Comparison of ENCODE assay signal across 31 mouse cellular contexts in the genomic region with DNA sequence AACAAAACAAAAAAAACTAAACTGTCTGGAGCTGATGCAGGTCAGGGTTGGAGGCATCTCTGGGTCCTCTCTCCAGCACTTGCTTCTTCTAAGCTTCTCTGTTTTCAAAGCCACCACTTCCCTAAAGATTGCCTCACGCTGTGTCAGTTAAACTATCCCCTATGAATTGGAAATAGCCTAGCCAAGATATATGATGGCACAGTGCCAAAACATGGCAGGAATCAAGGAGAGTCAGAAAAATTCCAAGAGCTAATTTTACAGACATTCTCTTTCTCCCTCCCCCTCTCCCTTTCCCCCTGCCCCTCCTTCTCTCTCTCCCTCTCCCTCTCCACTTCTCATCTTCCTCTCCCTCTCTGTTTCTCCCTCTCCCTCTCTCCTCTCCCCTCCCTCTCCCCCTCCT.
DNase-seq lines count a peak whose midpoint lies in the region; ATAC-seq and TF ChIP-seq lines count a peak whose summit lies in the region.
"Had no signal": no experiment of that assay in that cellular context is flagged by ENCODE, and none has a peak within 500 bp of the region (broad histone marks: within the 10 kb centered on the region; RNA-seq: fewer than 3 reads in every experiment).

No protein-coding gene starts in this region.

- 32% methylated on average over 1 of the region's 1 CpGs for WGBS in hindbrain, embryonic 12.5 days
- WGBS in hindbrain, embryonic 16.5 days: 15% methylated on average over 1 of the region's 1 CpGs
- whole genome bisulfite sequencing in lung, embryonic 14.5 days: 28% methylated on average over 1 of the region's 1 CpGs
- 6% methylated on average over 1 of the region's 1 CpGs for WGBS in embryonic facial prominence, embryonic 14.5 days

- TF ChIP-seq CTCF in lung, embryonic 14.5 days (IDR thresholded peaks at IDR 0.05; ENCODE audit: low read depth): no peak

- no peaks in the 10 kb centered on the region for H3K36me3 ChIP-seq in hindbrain, embryonic 12.5 days
- no peaks in the 10 kb centered on the region for H3K36me3 ChIP-seq in hindbrain, embryonic 16.5 days (ENCODE audit: control insufficient read depth, insufficient read depth, low read length)
- no peaks in the 10 kb centered on the region for H3K36me3 ChIP-seq in lung, embryonic 14.5 days (ENCODE audit: insufficient read depth)
- no peaks in the 10 kb centered on the region for H3K36me3 ChIP-seq in embryonic facial prominence, embryonic 14.5 days (ENCODE audit: control insufficient read depth, insufficient read depth, low read length)
- H3K36me3 ChIP-seq: embryonic facial prominence, embryonic 12.5 days; forebrain, embryonic 10.5 days; limb, embryonic 13.5 days; liver, embryonic 12.5 days; midbrain, embryonic 10.5 days; neural tube, embryonic 13.5 days had no signal

- DNase-seq in embryo, embryonic 11 days: peak; percentile 18
- no peak for DNase-seq in embryo, embryonic 10 days (ENCODE audit: low spot score)
- DNase-seq in lung, embryonic 14.5 days: peak; percentile 46
- no peak for DNase-seq in lung, postnatal 25 days (ENCODE audit: low spot score)
- peak; percentile 71 for DNase-seq in embryonic facial prominence, embryonic 14.5 days (ENCODE audit: low spot score)
- DNase-seq in natural killer cell, adult 2 months (ENCODE audit: low spot score in 2 of 2): no peak
- DNase-seq: adrenal gland, adult 2 months; adrenal gland, postnatal 36 days; cerebellum, adult 8-10 months; cerebellum, postnatal 36 days; gastrocnemius, postnatal 14 days; heart, adult 11 months; heart, postnatal 36 days; kidney, adult 11 months; kidney, postnatal 25 days; liver, postnatal 0 days; right cerebral cortex, postnatal 4 days; thymus, adult 2 months; thymus, postnatal 36 days had no signal

- H3K9me3 ChIP-seq in hindbrain, embryonic 12.5 days (replicated peaks): no peaks in the 10 kb centered on the region
- no peaks in the 10 kb centered on the region for H3K9me3 ChIP-seq in hindbrain, embryonic 16.5 days (ENCODE audit: control insufficient read depth, low read length)
- no peaks in the 10 kb centered on the region for H3K9me3 ChIP-seq in lung, embryonic 14.5 days (ENCODE audit: low read depth, low read length)
- no peaks in the 10 kb centered on the region for H3K9me3 ChIP-seq in embryonic facial prominence, embryonic 14.5 days (ENCODE audit: control insufficient read depth, low read length)
- H3K9me3 ChIP-seq: embryonic facial prominence, embryonic 12.5 days; forebrain, embryonic 10.5 days; limb, embryonic 13.5 days; liver, embryonic 12.5 days; midbrain, embryonic 10.5 days; neural tube, embryonic 13.5 days had no signal

- H3K27ac ChIP-seq in hindbrain, embryonic 12.5 days: no peak overlapping the region
- H3K27ac ChIP-seq in hindbrain, embryonic 16.5 days (ENCODE audit: low read depth, low read length): no peak overlapping the region
- no peak overlapping the region for H3K27ac ChIP-seq in lung, embryonic 14.5 days (ENCODE audit: low read depth)
- H3K27ac ChIP-seq in embryonic facial prominence, embryonic 14.5 days (replicated peaks; ENCODE audit: low read depth, low read length): no peak overlapping the region
- H3K27ac ChIP-seq: forebrain, embryonic 10.5 days; limb, embryonic 13.5 days; liver, embryonic 12.5 days; macrophage; midbrain, embryonic 10.5 days; neural tube, embryonic 13.5 days had no signal

- ATAC-seq in hindbrain, embryonic 12.5 days (ENCODE audit: low FRiP score): peak; percentile 41; the same call in 1 of the 2 replicates
- ATAC-seq in hindbrain, embryonic 16.5 days: no peak
- no peak for ATAC-seq in lung, embryonic 14.5 days (ENCODE audit: insufficient read depth)
- no peak for ATAC-seq in embryonic facial prominence, embryonic 14.5 days (ENCODE audit: low read depth)
- ATAC-seq: liver, embryonic 12.5 days; liver, postnatal 0 days; lung, postnatal 0 days had no signal

- H3K9ac ChIP-seq in hindbrain, embryonic 12.5 days: no peak overlapping the region
- H3K9ac ChIP-seq in hindbrain, embryonic 16.5 days (ENCODE audit: low read depth, low read length): no peak overlapping the region
- H3K9ac ChIP-seq in lung, embryonic 14.5 days: no peak overlapping the region
- no peak overlapping the region for H3K9ac ChIP-seq in embryonic facial prominence, embryonic 14.5 days (ENCODE audit: low read depth, low read length)
- H3K9ac ChIP-seq: embryonic facial prominence, embryonic 12.5 days; limb, embryonic 13.5 days; liver, embryonic 12.5 days; liver, postnatal 0 days; neural tube, embryonic 13.5 days had no signal

- 0 out of 2 replicates have a peak, but pooled peaks cover 6% of the 10 kb centered on the region for H3K4me1 ChIP-seq in hindbrain, embryonic 12.5 days
- H3K4me1 ChIP-seq in hindbrain, embryonic 16.5 days (ENCODE audit: control insufficient read depth, insufficient read depth, low read depth, low read length): peaks cover 4% of the 10 kb centered on the region
- H3K4me1 ChIP-seq in lung, embryonic 14.5 days (ENCODE audit: insufficient read depth): no peaks in the 10 kb centered on the region
- H3K4me1 ChIP-seq in embryonic facial prominence, embryonic 14.5 days (ENCODE audit: control insufficient read depth, insufficient read depth, low read length): no peaks in the 10 kb centered on the region
- H3K4me1 ChIP-seq: liver, embryonic 12.5 days; neural tube, embryonic 13.5 days had no signal

- no peaks in the 10 kb centered on the region for H3K27me3 ChIP-seq in hindbrain, embryonic 12.5 days
- no peaks in the 10 kb centered on the region for H3K27me3 ChIP-seq in hindbrain, embryonic 16.5 days (replicated peaks; ENCODE audit: control insufficient read depth, insufficient read depth, low read length)
- no peaks in the 10 kb centered on the region for H3K27me3 ChIP-seq in lung, embryonic 14.5 days (ENCODE audit: insufficient read depth, low read length)
- H3K27me3 ChIP-seq in embryonic facial prominence, embryonic 14.5 days (replicated peaks; ENCODE audit: control insufficient read depth, insufficient read depth, low read length): no peaks in the 10 kb centered on the region
- H3K27me3 ChIP-seq: embryonic facial prominence, embryonic 12.5 days; limb, embryonic 13.5 days; liver, embryonic 12.5 days; neural tube, embryonic 13.5 days had no signal

- no peak overlapping the region for H3K4me3 ChIP-seq in hindbrain, embryonic 12.5 days
- H3K4me3 ChIP-seq in hindbrain, embryonic 16.5 days (ENCODE audit: low read length): no peak overlapping the region
- H3K4me3 ChIP-seq in lung, embryonic 14.5 days (ENCODE audit: low read depth, low read length): no peak overlapping the region
- no peak overlapping the region for H3K4me3 ChIP-seq in embryonic facial prominence, embryonic 14.5 days (ENCODE audit: low read depth, low read length)
- H3K4me3 ChIP-seq: embryonic facial prominence, embryonic 12.5 days; forebrain, embryonic 10.5 days; limb, embryonic 13.5 days; liver, embryonic 12.5 days; midbrain, embryonic 10.5 days; myocyte; neural tube, embryonic 13.5 days had no signal

- no peak overlapping the region for H3K4me2 ChIP-seq in hindbrain, embryonic 12.5 days (replicated peaks)
- H3K4me2 ChIP-seq in hindbrain, embryonic 16.5 days (ENCODE audit: low read length): no peak overlapping the region
- H3K4me2 ChIP-seq in lung, embryonic 14.5 days: no peak overlapping the region
- H3K4me2 ChIP-seq in embryonic facial prominence, embryonic 14.5 days (ENCODE audit: low read depth, low read length): no peak overlapping the region
- H3K4me2 ChIP-seq: embryonic facial prominence, embryonic 12.5 days; heart, embryonic 11.5 days; limb, embryonic 13.5 days; liver, embryonic 12.5 days; neural tube, embryonic 13.5 days had no signal

Comparison
In these comparisons a context has a peak if more than half of its experiments do, and no peak if none do; other contexts are left out.
1. DNase-seq: peak in embryo, embryonic 11 days (single experiment), lung, embryonic 14.5 days (single experiment) and embryonic facial prominence, embryonic 14.5 days (single experiment); none in embryo, embryonic 10 days (single experiment), lung, postnatal 25 days (single experiment) and natural killer cell, adult 2 months (0 of 2).